Mouse (Mus musculus) brain, embryonic 14.5 days (tissue): ENCODE measurements at regions not wholly inside any gene's neighbourhood (a gene's known extent, or its start where the extent isn't known, plus 50 kb on each side); places are given as distances from the start of the nearest gene placed in this dataset.
"Not testable (repeated sequence)": the region's sequence is repeated elsewhere in the genome, so short reads cannot be mapped to it uniquely, and the experiment has no call there.

Experiments
- CTCF ChIP-seq: fragments of 200-500 bp; IDR thresholded peaks from 2 replicates; pipeline ENCODE4 v1.5.1; 2012; ENCODE audit warnings: inconsistent platforms, mild to moderate bottlenecking, moderate library complexity, borderline replicate concordance; ENCODE audit not compliant: insufficient read depth, insufficient read length; ENCODE audit errors: extremely low read depth
- POLR2A ChIP-seq: fragments of 200-500 bp; IDR thresholded peaks from 2 replicates; pipeline ENCODE4 v1.6.1; 2012; ENCODE audit warnings: mild to moderate bottlenecking, inconsistent platforms, borderline replicate concordance; ENCODE audit not compliant: poor library complexity, insufficient read depth, insufficient read length, severe bottlenecking; ENCODE audit errors: extremely low read depth

- TF ChIP-seq CTCF, POLR2A: not testable (repeated sequence)
These were observed 140.3 kb downstream of the Sptssa start for GRCm38 (mm10) chr12:54516039-54516438.
